Mouse (Mus musculus): ENCODE measurements around the gene Fam180a. TPM values are rescaled to one million over a fixed set of nuclear protein-coding genes. Genes with fewer than 3 reads are reported as not detected.

The Fam180a gene
- polyA plus RNA-seq, 1 experiment from 2014 or later, result not detected

DNA sequence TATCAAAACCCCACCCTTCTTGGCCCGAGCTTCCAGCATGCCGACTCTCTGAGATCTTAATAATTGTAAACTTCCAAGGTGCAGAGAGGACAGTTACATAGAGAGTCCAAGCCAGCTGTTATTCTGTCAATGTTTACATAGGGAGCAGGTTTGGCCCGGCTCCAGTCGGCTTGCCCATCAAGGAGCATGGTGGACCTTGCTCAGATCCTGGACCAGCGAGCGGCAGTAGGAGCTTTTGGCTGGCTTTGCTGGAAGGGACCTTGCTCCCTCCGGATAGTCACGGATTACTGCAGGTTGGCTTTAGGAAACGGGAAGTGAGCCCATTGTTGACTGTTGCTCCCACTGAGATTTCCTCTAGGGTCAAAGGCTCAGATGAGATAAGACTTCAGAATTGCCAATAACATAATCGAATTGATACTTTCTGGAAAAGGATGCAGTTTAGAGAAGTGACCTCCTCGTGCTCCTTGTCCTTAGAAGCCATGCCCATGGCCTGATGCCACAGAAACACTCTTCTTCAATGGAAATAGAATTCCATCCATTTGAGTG, 22.5 kb downstream of the Fam180a start:
- DNase-seq (ENCODE audit: low spot score), result no peak
- WGBS, result 84% methylated on average over 11 of the region's 11 CpGs
- Histone ChIP-seq H3K9me3 (replicated peaks) (no peaks in the 10 kb centered on the region), H3K4me1 (peaks cover 9% of the 10 kb centered on the region; the same call in 1 of the 2 replicates), H3K27ac (replicated peaks) (no peak overlapping the region), H3K4me3 (no peak overlapping the region), H3K27me3 (ENCODE audit: low read depth, poor library complexity, severe bottlenecking) (no peaks in the 10 kb centered on the region), H3K36me3 (no peaks in the 10 kb centered on the region)

DNA sequence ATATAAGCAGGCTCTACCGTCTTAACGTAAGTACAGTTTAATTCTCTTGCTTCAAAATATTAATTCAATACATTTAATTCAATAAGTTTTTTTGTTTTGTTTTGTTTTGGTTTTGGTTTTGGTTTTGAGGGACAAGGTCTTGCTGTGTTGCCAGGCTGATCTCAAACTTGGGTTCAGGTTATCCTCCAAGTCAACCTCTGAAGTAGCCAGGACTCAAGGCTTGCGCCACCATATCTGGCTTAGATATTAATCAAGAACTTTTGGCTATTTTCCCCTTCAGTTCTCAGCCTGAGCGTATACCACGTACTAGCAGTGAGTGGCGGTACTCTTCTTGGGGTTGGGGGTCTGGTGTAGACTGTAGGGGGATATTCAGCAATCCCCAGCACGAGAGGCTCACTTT, 23.4 kb downstream of the Fam180a start:
- Histone ChIP-seq H3K36me3 (no peaks in the 10 kb centered on the region), H3K27me3 (ENCODE audit: low read depth, poor library complexity, severe bottlenecking) (no peaks in the 10 kb centered on the region), H3K4me1 (0 out of 2 replicates have a peak, but pooled peaks cover 3% of the 10 kb centered on the region), H3K9me3 (replicated peaks) (no peaks in the 10 kb centered on the region), H3K27ac (replicated peaks) (no peak overlapping the region), H3K4me3 (no peak overlapping the region)
- DNase-seq (ENCODE audit: low spot score), result no peak
- WGBS, result 93% methylated on average over 7 of the region's 7 CpGs

DNA sequence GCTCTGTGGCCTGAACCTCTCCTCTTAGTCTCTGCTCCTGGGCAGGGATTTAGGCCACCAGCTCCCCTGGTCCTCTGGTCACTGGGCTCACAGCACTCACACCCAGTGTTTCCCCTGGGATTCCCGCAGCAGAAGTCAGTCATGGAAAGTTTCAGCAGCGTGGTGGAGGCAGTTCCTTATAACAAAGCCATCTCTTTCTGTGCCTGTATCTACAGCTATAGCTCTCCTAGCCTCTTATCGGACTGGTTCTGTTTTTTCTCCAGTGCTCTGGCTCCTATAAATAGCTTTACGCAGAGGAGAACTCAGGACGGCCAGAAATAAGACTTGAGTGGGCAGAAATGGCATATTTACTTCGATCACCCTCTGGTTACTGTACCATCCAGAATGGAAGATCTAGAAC, 27.6 kb downstream of the Fam180a start:
- H3K4me3 ChIP-seq, result no peak overlapping the region
- no peaks in the 10 kb centered on the region for H3K36me3 ChIP-seq
- DNase-seq (ENCODE audit: low spot score), result no peak
- WGBS, result 91% methylated on average over 6 of the region's 6 CpGs
- H3K27me3 ChIP-seq (ENCODE audit: low read depth, poor library complexity, severe bottlenecking), result no peaks in the 10 kb centered on the region
- 0 out of 2 replicates have a peak, but pooled peaks cover 5% of the 10 kb centered on the region for H3K4me1 ChIP-seq
- H3K9me3 ChIP-seq (replicated peaks), result no peaks in the 10 kb centered on the region
- H3K27ac ChIP-seq (replicated peaks), result no peak overlapping the region

DNA sequence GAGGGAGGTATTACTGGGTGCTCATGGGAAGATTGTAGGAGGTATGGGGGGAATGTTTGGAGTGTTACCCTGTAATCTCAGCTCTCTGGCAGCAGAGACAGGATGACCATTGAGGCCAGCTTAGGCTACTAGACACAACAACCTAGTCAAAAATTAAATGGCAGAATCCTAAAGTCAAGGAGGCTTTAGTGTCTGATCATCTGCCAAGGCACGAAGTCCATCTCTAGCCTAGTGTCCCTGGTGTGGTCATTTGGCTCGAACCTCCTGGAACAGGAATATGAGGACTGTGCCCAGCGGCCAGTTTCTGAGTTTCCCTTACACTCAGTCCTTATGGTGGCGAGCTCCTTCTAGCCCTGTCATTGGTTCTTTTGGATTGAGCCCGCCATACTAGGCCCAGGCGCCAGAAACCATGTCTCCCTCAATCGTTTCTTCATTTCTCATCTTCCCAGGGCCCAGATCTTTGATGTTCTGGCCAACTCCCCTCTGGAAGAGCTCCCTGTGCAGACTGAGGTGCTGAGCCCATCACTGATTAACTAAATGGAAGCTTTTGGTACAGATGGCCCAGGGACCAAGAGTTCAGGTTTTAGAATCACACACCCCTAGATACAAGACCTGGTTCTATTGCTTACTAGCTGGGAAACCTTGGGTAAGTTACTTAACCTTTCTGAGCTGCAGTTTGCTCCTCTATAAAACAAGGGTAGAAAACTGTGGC, 28.3 kb downstream of the Fam180a start:
- WGBS, result 90% methylated on average over 7 of the region's 7 CpGs
- DNase-seq (ENCODE audit: low spot score), result no peak
- no peaks in the 10 kb centered on the region for H3K9me3 ChIP-seq (replicated peaks)
- H3K27ac ChIP-seq (replicated peaks), result no peak overlapping the region
- no peaks in the 10 kb centered on the region for H3K27me3 ChIP-seq (ENCODE audit: low read depth, poor library complexity, severe bottlenecking)
- no peaks in the 10 kb centered on the region for H3K36me3 ChIP-seq
- no peak overlapping the region for H3K4me3 ChIP-seq
- H3K4me1 ChIP-seq, result 0 out of 2 replicates have a peak, but pooled peaks cover 5% of the 10 kb centered on the region

DNA sequence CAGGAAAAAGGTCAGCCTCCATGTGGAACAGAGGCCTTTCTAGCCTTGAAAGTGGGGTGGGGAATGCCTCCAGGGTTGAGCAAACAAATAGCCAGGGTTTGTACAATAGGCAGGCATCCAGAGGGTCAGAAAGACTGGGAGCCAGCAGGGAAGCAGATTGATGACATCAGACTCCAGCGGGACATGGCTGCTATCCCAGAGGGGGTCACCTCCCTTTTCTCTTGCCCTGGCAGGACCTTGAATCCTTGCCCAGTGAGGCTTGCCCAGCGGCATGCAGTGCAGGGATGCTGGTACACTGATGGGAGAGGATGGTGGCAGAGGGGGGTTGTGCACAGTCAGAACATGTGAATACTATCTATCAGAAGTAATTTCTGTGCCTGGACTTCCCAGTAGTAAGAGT, 28.9 kb downstream of the Fam180a start:
- Histone ChIP-seq H3K9me3 (replicated peaks) (no peaks in the 10 kb centered on the region), H3K27ac (replicated peaks) (0 out of 2 replicates have a peak overlapping the region, but pooled peaks have one; percentile 17), H3K27me3 (ENCODE audit: low read depth, poor library complexity, severe bottlenecking) (no peaks in the 10 kb centered on the region), H3K4me3 (no peak overlapping the region), H3K4me1 (0 out of 2 replicates have a peak, but pooled peaks cover 5% of the 10 kb centered on the region), H3K36me3 (no peaks in the 10 kb centered on the region)
- WGBS, result 57% methylated on average over 2 of the region's 2 CpGs
- no peak for DNase-seq (ENCODE audit: low spot score)

DNA sequence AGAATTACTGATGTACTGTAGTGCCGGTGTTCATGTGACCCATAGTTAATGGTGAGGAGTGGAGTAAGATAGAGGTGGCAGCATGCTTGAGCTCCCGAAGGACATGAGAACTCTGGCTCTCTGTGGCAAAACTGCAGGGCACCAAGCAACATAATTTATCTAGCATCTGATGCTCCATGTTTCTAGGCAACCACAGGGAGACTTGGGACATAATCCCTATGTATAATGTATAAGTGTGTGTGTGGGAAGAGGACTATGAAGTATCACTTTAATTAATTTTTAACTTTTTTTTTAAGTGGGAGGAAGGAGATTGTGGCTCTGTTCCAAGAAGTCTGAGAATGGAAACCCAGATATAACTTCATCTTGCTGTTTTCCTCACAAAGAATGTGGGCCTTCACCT, 31.0 kb downstream of the Fam180a start:
- H3K27me3 ChIP-seq (ENCODE audit: low read depth, poor library complexity, severe bottlenecking), result no peaks in the 10 kb centered on the region
- no peaks in the 10 kb centered on the region for H3K36me3 ChIP-seq
- no peak overlapping the region for H3K27ac ChIP-seq (replicated peaks)
- H3K4me3 ChIP-seq, result no peak overlapping the region
- DNase-seq (ENCODE audit: low spot score), result no peak
- H3K9me3 ChIP-seq (replicated peaks), result no peaks in the 10 kb centered on the region
- 94% methylated on average over 2 of the region's 2 CpGs for WGBS
- H3K4me1 ChIP-seq, result 0 out of 2 replicates have a peak, but pooled peaks cover 5% of the 10 kb centered on the region

DNA sequence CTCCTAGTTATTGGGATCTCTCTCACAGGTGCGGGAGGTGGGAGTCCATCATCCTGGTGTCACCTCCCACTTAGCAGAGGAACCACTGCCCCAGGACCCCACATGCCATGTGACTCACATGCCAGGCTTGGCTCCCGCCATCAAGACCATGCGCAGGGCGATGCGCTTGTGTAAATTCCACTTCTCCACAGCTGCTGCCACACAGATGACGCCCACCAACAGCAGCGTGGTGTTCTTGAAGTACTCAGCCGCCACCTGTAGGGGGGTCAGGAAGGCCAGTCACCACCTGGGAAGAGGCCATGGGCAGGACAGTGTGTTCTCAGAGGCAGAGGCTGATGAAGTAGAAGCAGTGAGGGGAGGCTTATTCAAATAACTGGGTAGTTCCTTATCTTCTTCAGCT, 36.3 kb downstream of the Fam180a start:
- Histone ChIP-seq H3K4me3 (no peak overlapping the region), H3K9me3 (replicated peaks) (no peaks in the 10 kb centered on the region), H3K4me1 (peaks cover 12% of the 10 kb centered on the region), H3K36me3 (no peaks in the 10 kb centered on the region), H3K27me3 (ENCODE audit: low read depth, poor library complexity, severe bottlenecking) (no peaks in the 10 kb centered on the region), H3K27ac (replicated peaks) (no peak overlapping the region)
- 90% methylated on average over 8 of the region's 8 CpGs for WGBS
- no peak for DNase-seq (ENCODE audit: low spot score)

DNA sequence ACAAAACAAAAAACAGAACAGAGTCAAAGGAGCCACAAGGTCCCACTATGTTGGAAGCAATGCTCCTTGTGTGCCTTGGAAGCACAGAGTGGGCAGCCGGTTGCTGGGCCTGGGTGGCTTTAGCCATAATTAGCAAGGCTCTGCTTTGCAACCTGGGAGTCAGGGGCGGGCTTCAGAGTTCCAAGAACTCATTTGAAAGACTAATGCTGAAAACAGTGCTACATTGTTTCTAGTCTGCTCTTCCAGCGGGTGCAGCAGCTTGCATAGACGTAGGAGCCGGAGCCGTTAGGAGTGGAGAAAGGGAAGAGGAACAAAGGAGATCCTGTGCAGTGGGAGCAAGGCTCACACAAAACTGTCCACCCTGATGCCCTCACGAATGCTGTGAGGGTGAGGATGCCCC, 37.0 kb downstream of the Fam180a start:
- no peak for DNase-seq (ENCODE audit: low spot score)
- Histone ChIP-seq H3K36me3 (no peaks in the 10 kb centered on the region), H3K9me3 (replicated peaks) (no peaks in the 10 kb centered on the region), H3K27me3 (ENCODE audit: low read depth, poor library complexity, severe bottlenecking) (no peaks in the 10 kb centered on the region), H3K4me3 (no peak overlapping the region), H3K4me1 (peaks cover 12% of the 10 kb centered on the region), H3K27ac (replicated peaks) (peak overlapping the region; percentile 69)
- 31% methylated on average over 7 of the region's 7 CpGs for WGBS

DNA sequence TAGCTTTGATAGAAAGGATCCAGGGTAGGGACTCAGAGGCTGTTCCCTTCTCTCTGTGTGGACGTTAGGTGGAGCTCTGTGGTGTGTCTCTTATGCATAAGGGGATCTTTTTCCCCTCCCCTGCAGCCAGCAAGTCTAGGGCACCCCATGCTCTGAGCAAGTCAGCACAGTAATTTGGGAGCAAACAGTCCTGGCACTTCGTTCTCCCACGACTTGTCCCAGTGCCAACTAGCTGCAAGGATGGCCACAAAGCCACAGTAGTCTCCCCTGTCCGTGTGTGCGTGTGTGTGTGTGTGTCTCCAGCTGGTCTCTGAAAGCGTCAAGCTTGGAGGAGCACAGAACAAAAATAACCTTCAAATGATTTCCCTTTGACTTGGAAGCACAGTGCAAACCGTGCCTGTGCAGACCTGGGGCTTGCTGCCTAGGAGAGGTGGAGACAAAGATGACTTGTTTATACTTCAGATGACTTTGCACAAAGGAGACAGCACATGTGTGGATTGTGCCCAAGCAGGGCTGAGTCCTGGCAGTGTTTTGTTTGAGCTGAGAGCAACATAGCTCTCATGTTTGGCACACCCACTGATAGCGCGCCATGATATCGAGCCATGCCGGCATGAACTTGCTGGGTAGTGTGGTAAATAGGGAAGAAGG, 37.7 kb downstream of the Fam180a start:
- DNase-seq (ENCODE audit: low spot score), result no peak
- Histone ChIP-seq H3K4me3 (no peak overlapping the region), H3K4me1 (peaks cover 12% of the 10 kb centered on the region), H3K9me3 (replicated peaks) (no peaks in the 10 kb centered on the region), H3K36me3 (no peaks in the 10 kb centered on the region), H3K27me3 (ENCODE audit: low read depth, poor library complexity, severe bottlenecking) (no peaks in the 10 kb centered on the region), H3K27ac (replicated peaks) (peak overlapping the region; percentile 69; the same call in 1 of the 2 replicates)
- WGBS, result 82% methylated on average over 11 of the region's 11 CpGs

DNA sequence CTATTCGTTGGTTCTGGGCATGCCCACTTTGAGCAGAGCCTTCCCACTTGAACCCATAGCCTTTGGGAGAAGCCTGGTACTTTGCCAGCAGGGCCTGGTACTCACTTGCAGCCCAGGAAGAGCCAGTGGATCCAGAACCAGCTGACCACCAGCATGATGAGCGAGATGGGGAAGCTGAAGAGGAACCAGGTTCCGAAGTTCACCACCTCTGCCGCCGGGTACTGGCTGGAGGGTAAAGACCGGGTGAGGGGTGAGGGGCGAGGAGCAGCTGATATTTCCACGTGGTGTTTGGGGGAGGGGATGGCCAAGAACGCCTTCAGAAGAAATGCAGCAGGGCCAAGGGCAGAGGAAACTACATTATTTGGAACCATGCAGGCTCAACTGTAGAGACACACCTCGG, 46.6 kb downstream of the Fam180a start:
- Histone ChIP-seq H3K4me1 (no peaks in the 10 kb centered on the region), H3K27ac (replicated peaks) (no peak overlapping the region), H3K4me3 (no peak overlapping the region), H3K27me3 (ENCODE audit: low read depth, poor library complexity, severe bottlenecking) (no peaks in the 10 kb centered on the region), H3K9me3 (replicated peaks) (no peaks in the 10 kb centered on the region), H3K36me3 (no peaks in the 10 kb centered on the region)
- DNase-seq (ENCODE audit: low spot score), result no peak
- WGBS, result 82% methylated on average over 10 of the region's 10 CpGs

DNA sequence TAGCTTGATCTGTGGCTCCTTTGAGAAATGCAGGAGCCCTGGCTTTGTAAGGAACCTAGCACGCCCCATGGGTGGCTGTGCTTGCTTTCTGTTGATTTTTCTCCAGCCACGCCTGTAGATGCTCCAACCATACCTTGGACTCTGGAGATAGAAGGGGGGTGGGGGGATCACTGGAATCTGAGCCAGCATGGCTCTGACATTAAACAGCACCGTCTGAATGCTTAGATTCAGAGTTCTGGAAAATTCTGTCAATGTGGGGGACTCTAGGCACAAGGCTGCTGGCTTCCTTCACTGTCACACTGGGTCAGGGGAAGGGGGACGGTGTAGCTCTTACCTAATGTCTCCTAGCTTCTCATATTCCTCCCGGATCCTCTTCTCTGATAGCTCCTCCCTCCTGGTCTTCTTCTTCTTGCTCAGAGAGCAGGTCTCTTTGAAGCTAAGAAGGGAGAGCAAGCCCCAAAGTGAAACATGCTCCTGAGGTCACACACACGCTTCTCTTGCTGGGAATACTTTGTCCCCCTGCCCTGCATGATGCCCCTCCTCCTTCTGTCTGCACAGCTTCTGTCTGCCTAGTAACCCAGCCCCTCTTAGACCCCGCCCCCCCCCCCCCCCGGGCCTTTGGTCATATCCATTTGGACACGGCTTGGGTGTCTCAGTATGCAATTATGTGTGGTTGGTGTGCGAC, 47.9 kb downstream of the Fam180a start:
- H3K36me3 ChIP-seq, result no peaks in the 10 kb centered on the region
- DNase-seq (ENCODE audit: low spot score), result no peak
- H3K27ac ChIP-seq (replicated peaks), result no peak overlapping the region
- WGBS, result 69% methylated on average over 10 of the region's 10 CpGs
- H3K27me3 ChIP-seq (ENCODE audit: low read depth, poor library complexity, severe bottlenecking), result no peaks in the 10 kb centered on the region
- no peaks in the 10 kb centered on the region for H3K9me3 ChIP-seq (replicated peaks)
- no peak overlapping the region for H3K4me3 ChIP-seq
- no peaks in the 10 kb centered on the region for H3K4me1 ChIP-seq

DNA sequence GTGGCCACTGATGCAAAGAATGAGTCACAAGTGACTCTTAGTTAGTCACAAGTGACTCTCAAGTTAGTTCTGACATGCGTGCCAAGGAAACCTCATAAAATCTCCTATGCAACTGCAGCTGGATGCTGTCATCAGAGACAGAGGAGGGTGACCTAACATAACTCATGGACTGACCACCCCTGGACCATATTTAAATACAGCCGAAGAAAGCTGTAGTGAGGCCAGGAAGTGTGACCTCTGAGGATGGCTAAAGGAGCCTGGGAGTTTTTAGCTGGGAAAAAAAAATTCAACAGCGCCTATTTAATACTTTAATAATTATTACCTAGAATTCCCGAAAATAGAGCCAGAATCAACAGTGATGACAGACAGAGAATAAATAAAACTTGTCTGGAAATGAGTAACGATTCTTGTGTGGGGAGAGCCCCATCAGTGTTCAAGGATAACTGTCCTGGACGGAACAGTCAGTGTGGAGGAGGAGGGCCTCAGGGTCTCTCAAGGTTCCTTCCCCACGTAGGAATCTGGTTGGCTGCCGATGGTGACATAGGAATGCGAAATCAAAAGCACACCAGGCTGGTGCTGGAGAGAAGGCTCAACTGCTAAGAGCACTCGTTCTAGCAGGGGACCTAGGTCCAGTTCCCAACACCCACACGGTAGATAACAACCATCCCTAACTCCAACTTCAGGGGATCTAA, 52.4 kb downstream of the Fam180a start:
- 87% methylated on average over 11 of the region's 11 CpGs for WGBS
- H3K36me3 ChIP-seq, result no peaks in the 10 kb centered on the region
- H3K4me1 ChIP-seq, result no peaks in the 10 kb centered on the region
- H3K4me3 ChIP-seq, result no peak overlapping the region
- no peaks in the 10 kb centered on the region for H3K27me3 ChIP-seq (ENCODE audit: low read depth, poor library complexity, severe bottlenecking)
- no peak for DNase-seq (ENCODE audit: low spot score)
- no peak overlapping the region for H3K27ac ChIP-seq (replicated peaks)
- H3K9me3 ChIP-seq (replicated peaks), result no peaks in the 10 kb centered on the region

Data from midbrain, embryonic 10.5 days (tissue).